Comparison of ENCODE assay signal across 8 mouse cellular contexts in genomic region chr4:134101979-134102741, GRCm38 (mm10). TPM values are rescaled to one million over a fixed set of nuclear protein-coding genes. Genes with fewer than 3 reads are reported as not detected.
DNase-seq lines count a peak whose midpoint lies in the region; ATAC-seq and TF ChIP-seq lines count a peak whose summit lies in the region.

Gene Ubxn11, plus strand, starts transcription at chr4:134102570.

- DNase-seq in CD8-positive naive resting alpha-beta T cell, adult 2 months (ENCODE audit: low read depth in 2 of 2, low spot score in 2 of 2), result peak; percentile 68 to 73
- peak; percentile 73 for DNase-seq in c-Kit-positive CD71-negative TER-119-negative erythroid progenitor cells, embryonic 14.5 days (ENCODE audit: low read depth)
- DNase-seq in forebrain, embryonic 10.5 days (ENCODE audit: extremely low spot score, low spot score), result peak; percentile 92
- DNase-seq in kidney, postnatal 25 days, result peak; percentile 91 to 94
- DNase-seq in liver, embryonic 14.5 days (ENCODE audit: low read depth in 3 of 3, low spot score in 3 of 3), result peak; percentile 83
- peak; percentile 88 for DNase-seq in neural tube, embryonic 11.5 days (ENCODE audit: low spot score)
- peak; percentile 86 for DNase-seq in stomach, postnatal 0 days (ENCODE audit: low spot score)

- H3K9ac ChIP-seq in heart, embryonic 15.5 days, result peak within 1 kb of the TSS; percentile 40
- peak within 1 kb of the TSS; percentile 50 for H3K9ac ChIP-seq in liver, embryonic 14.5 days (replicated peaks)
- H3K9ac ChIP-seq in neural tube, embryonic 11.5 days (ENCODE audit: low read length), result peak within 1 kb of the TSS; percentile 44
- H3K9ac ChIP-seq in stomach, postnatal 0 days (ENCODE audit: low read length), result peak within 1 kb of the TSS; percentile 62

- no peaks in the 10 kb centered on the region for H3K27me3 ChIP-seq in forebrain, embryonic 10.5 days (ENCODE audit: poor library complexity, severe bottlenecking)
- no peaks in the 10 kb centered on the region for H3K27me3 ChIP-seq in heart, embryonic 15.5 days
- H3K27me3 ChIP-seq in liver, embryonic 14.5 days (ENCODE audit: control insufficient read depth, insufficient read depth, low read length), result no peaks in the 10 kb centered on the region
- H3K27me3 ChIP-seq in neural tube, embryonic 11.5 days (ENCODE audit: control insufficient read depth, insufficient read depth, low read length), result no peaks in the 10 kb centered on the region
- no peaks in the 10 kb centered on the region for H3K27me3 ChIP-seq in stomach, postnatal 0 days (ENCODE audit: control insufficient read depth, insufficient read depth, low read length)

- H3K36me3 ChIP-seq in forebrain, embryonic 10.5 days (replicated peaks), result no peaks in the 10 kb centered on the region
- H3K36me3 ChIP-seq in heart, embryonic 15.5 days, result no peaks in the 10 kb centered on the region
- H3K36me3 ChIP-seq in liver, embryonic 14.5 days (replicated peaks; ENCODE audit: control insufficient read depth, insufficient read depth, low read depth), result no peaks in the 10 kb centered on the region
- H3K36me3 ChIP-seq in neural tube, embryonic 11.5 days (ENCODE audit: control insufficient read depth, insufficient read depth, low read length), result no peaks in the 10 kb centered on the region
- H3K36me3 ChIP-seq in stomach, postnatal 0 days (ENCODE audit: control insufficient read depth, insufficient read depth, low read length), result no peaks in the 10 kb centered on the region

- H3K4me3 ChIP-seq in forebrain, embryonic 10.5 days, result peak within 1 kb of the TSS; percentile 88
- H3K4me3 ChIP-seq in heart, embryonic 15.5 days, result peak within 1 kb of the TSS; percentile 58
- H3K4me3 ChIP-seq in liver, embryonic 14.5 days (ENCODE audit: insufficient read depth in 1 of 2, low read depth in 2 of 2, low read length in 2 of 2), result peak within 1 kb of the TSS; percentile 77 to 95
- H3K4me3 ChIP-seq in neural tube, embryonic 11.5 days (ENCODE audit: low read depth, low read length), result peak within 1 kb of the TSS; percentile 49
- H3K4me3 ChIP-seq in stomach, postnatal 0 days (ENCODE audit: low read depth, low read length), result peak within 1 kb of the TSS; percentile 64

- 17% methylated on average over 34 of the region's 34 CpGs for WGBS in forebrain, embryonic 10.5 days
- 16% methylated on average over 34 of the region's 34 CpGs for WGBS in heart, embryonic 15.5 days
- WGBS in liver, embryonic 14.5 days (ENCODE audit: insufficient replicate concordance), result 14% methylated on average over 34 of the region's 34 CpGs
- 17% methylated on average over 34 of the region's 34 CpGs for WGBS in neural tube, embryonic 11.5 days
- 19% methylated on average over 34 of the region's 34 CpGs for WGBS in stomach, postnatal 0 days

- H3K4me1 ChIP-seq in forebrain, embryonic 10.5 days, result peaks cover 22% of the 10 kb centered on the region
- H3K4me1 ChIP-seq in heart, embryonic 15.5 days (replicated peaks), result peaks cover 4% of the 10 kb centered on the region
- peaks cover 0 to 24% of the 10 kb centered on the region in 2 experiments; a peak in 3 of 4 replicates for H3K4me1 ChIP-seq in liver, embryonic 14.5 days (replicated peaks; ENCODE audit: control insufficient read depth in 2 of 2, insufficient read depth in 2 of 2, low read length in 1 of 2)
- H3K4me1 ChIP-seq in neural tube, embryonic 11.5 days (ENCODE audit: control insufficient read depth, insufficient read depth, low read length), result no peaks in the 10 kb centered on the region
- H3K4me1 ChIP-seq in stomach, postnatal 0 days (replicated peaks; ENCODE audit: control insufficient read depth, insufficient read depth), result no peaks in the 10 kb centered on the region

- no peak for TF ChIP-seq EP300 in liver, embryonic 14.5 days (IDR thresholded peaks at IDR 0.05; ENCODE audit: low read depth)
- TF ChIP-seq EP300 in stomach, postnatal 0 days (optimal IDR thresholded peaks at IDR 0.05), result no peak

- H3K4me2 ChIP-seq in heart, embryonic 15.5 days, result peak within 1 kb of the TSS; percentile 66
- peak within 1 kb of the TSS; percentile 61 for H3K4me2 ChIP-seq in liver, embryonic 14.5 days (ENCODE audit: low read depth)
- peak within 1 kb of the TSS; percentile 57 for H3K4me2 ChIP-seq in neural tube, embryonic 11.5 days (ENCODE audit: low read depth)
- H3K4me2 ChIP-seq in stomach, postnatal 0 days (replicated peaks; ENCODE audit: low read depth), result peak within 1 kb of the TSS; percentile 70

- no peaks in the 10 kb centered on the region for H3K9me3 ChIP-seq in forebrain, embryonic 10.5 days
- H3K9me3 ChIP-seq in heart, embryonic 15.5 days (replicated peaks), result no peaks in the 10 kb centered on the region
- H3K9me3 ChIP-seq in liver, embryonic 14.5 days (ENCODE audit: control insufficient read depth, low read length), result no peaks in the 10 kb centered on the region
- H3K9me3 ChIP-seq in neural tube, embryonic 11.5 days (ENCODE audit: control insufficient read depth, low read length), result no peaks in the 10 kb centered on the region
- no peaks in the 10 kb centered on the region for H3K9me3 ChIP-seq in stomach, postnatal 0 days (ENCODE audit: control insufficient read depth, low read length)

- peak; percentile 92 for ATAC-seq in heart, embryonic 15.5 days (replicated peaks; ENCODE audit: insufficient number of reproducible peaks, insufficient read depth, low FRiP score, low read depth)
- ATAC-seq in liver, embryonic 14.5 days (ENCODE audit: insufficient read depth), result peak; percentile 92
- ATAC-seq in neural tube, embryonic 11.5 days (ENCODE audit: insufficient read depth, low FRiP score, low TSS enrichment), result peak; percentile 90
- peak; percentile 96 for ATAC-seq in stomach, postnatal 0 days (ENCODE audit: low FRiP score, low TSS enrichment)

- TF ChIP-seq CTCF in liver, embryonic 14.5 days (IDR thresholded peaks at IDR 0.05; ENCODE audit: low read depth), result no peak
- TF ChIP-seq CTCF in stomach, postnatal 0 days (IDR thresholded peaks at IDR 0.05; ENCODE audit: low read depth), result no peak

- H3K27ac ChIP-seq in forebrain, embryonic 10.5 days, result peak within 1 kb of the TSS; percentile 82
- H3K27ac ChIP-seq in heart, embryonic 15.5 days, result no peak within 1 kb of the TSS
- peak within 1 kb of the TSS; percentile 41 for H3K27ac ChIP-seq in liver, embryonic 14.5 days
- H3K27ac ChIP-seq in neural tube, embryonic 11.5 days (ENCODE audit: low read depth, low read length), result no peak within 1 kb of the TSS
- no peak within 1 kb of the TSS for H3K27ac ChIP-seq in stomach, postnatal 0 days (replicated peaks)

RNA-seq across cellular contexts. Expression of gene Ubxn11, which starts in this region (rescaled TPM):
- 6.3 and 7.3 TPM in 2 replicates for polyA plus RNA-seq in forebrain, embryonic 10.5 days (2016; fragmentation: Nextera tagmentation; extraction: Ambion mirVana)
- polyA plus RNA-seq in heart, embryonic 15.5 days (2015; fragmentation: Nextera tagmentation; extraction: Ambion mirVana), result 1.8 and 3.9 TPM in 2 replicates
- 1.4 TPM in 2 replicates for polyA plus RNA-seq in liver, embryonic 14.5 days (2012; rRNA removed)
- polyA plus RNA-seq in liver, embryonic 14.5 days (2014; fragmentation: Nextera tagmentation; extraction: Ambion mirVana), result 2.0 and 3.7 TPM in 2 replicates
- polyA plus RNA-seq in neural tube, embryonic 11.5 days (2014; fragmentation: Nextera tagmentation; extraction: Ambion mirVana), result 4.7 and 7.1 TPM in 2 replicates
- 1.3 TPM in 2 replicates for polyA plus RNA-seq in stomach, postnatal 0 days (2015; fragmentation: Nextera tagmentation; extraction: Ambion mirVana)

Comparison
In these comparisons a context has a peak if more than half of its experiments do, and no peak if none do; other contexts are left out.
1. H3K27ac ChIP-seq: peak in forebrain, embryonic 10.5 days (single experiment) and liver, embryonic 14.5 days (single experiment); none in heart, embryonic 15.5 days (single experiment), neural tube, embryonic 11.5 days (single experiment) and stomach, postnatal 0 days (single experiment).
2. Peak in every context shown above with its lines, with median percentiles within 50 percentile points of each other: DNase-seq, H3K4me3 ChIP-seq, ATAC-seq, H3K4me2 ChIP-seq and H3K9ac ChIP-seq.